Mouse (Mus musculus): ENCODE results near the gene Dnah3. TPM values are rescaled to one million over a fixed set of nuclear protein-coding genes. Genes with fewer than 3 reads are reported as not detected.

The Dnah3 gene
- polyA plus RNA-seq, 1 experiment from 2014 or later: 0.06 TPM

DNA sequence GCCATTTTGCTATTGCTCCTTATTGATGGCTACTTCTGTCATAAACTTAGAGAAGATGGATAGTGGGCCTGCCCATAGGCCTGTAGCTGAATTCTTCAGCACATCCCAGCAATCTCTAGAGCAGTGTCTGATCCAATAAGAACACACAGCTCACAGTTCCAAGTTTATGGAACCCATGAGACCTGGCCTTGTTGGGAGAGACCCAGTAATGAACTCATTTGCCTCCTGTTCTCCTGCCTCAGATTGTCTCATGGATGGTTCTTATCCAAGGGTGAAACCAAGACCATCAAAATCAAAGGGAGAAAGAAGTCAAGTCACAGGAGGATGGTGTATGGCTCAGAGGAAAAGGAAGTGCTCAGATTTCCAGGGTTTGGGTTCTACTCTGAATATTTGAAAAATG is 44.6 kb downstream of the Dnah3 start:
- Histone ChIP-seq H3K27ac (replicated peaks) (no peak overlapping the region), H3K4me1 (no peaks in the 10 kb centered on the region), H3K9me3 (no peaks in the 10 kb centered on the region), H3K36me3 (no peaks in the 10 kb centered on the region), H3K4me3 (no peak overlapping the region), H3K4me2 (replicated peaks) (no peak overlapping the region), H3K9ac (replicated peaks) (no peak overlapping the region), H3K27me3 (no peaks in the 10 kb centered on the region)
- ATAC-seq (replicated peaks): no peak

DNA sequence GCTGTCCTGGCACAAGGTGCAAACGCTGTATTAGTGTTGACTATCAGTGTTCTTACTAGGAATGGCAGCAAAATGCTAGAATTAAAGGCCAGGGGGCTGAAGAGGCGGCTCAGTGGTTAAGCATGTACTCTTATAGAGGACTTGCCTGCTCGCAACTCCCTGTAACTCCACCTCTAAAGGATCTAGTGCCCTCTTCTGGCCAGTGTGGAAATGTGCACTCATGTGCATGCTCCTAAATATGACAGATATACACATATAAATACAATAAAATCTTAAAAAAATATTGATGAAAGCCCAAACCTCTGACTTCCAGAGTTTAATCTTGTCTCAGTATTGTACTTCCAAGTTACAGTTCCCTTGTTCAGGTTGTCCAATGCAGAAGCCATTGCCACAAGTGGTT is 51.1 kb downstream of the Dnah3 start:
- Histone ChIP-seq H3K4me2 (replicated peaks) (no peak overlapping the region), H3K9ac (replicated peaks) (no peak overlapping the region), H3K27ac (replicated peaks) (no peak overlapping the region), H3K36me3 (no peaks in the 10 kb centered on the region), H3K9me3 (no peaks in the 10 kb centered on the region), H3K27me3 (no peaks in the 10 kb centered on the region), H3K4me3 (no peak overlapping the region), H3K4me1 (no peaks in the 10 kb centered on the region)
- no peak for ATAC-seq (replicated peaks)
- 87% methylated on average over 3 of the region's 3 CpGs for WGBS

DNA sequence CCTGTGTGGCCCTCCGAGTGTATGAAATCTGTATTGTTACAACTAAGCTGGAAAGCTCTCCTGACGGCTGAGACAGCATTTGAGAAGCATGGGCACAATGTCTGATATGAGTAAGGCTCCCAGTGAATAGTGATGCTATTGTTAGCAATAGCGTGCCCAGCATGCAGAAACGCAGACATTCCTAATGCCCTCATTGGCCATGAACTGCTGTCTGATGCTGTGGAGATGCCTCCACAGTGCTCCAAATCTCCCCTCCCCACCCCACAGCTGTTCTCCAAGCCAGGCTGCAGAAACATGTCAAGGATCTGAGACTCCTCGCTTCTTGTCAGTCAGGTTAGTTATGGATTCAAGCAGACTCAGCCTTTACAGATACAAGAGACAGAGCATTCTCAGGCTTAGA is 58.7 kb downstream of the Dnah3 start:
- Histone ChIP-seq H3K4me1 (no peaks in the 10 kb centered on the region), H3K9me3 (no peaks in the 10 kb centered on the region), H3K9ac (replicated peaks) (no peak overlapping the region), H3K27ac (replicated peaks) (no peak overlapping the region), H3K4me3 (no peak overlapping the region), H3K4me2 (replicated peaks) (no peak overlapping the region), H3K36me3 (no peaks in the 10 kb centered on the region), H3K27me3 (no peaks in the 10 kb centered on the region)
- no peak for ATAC-seq (replicated peaks)
- WGBS: 59% methylated on average over 5 of the region's 5 CpGs

DNA sequence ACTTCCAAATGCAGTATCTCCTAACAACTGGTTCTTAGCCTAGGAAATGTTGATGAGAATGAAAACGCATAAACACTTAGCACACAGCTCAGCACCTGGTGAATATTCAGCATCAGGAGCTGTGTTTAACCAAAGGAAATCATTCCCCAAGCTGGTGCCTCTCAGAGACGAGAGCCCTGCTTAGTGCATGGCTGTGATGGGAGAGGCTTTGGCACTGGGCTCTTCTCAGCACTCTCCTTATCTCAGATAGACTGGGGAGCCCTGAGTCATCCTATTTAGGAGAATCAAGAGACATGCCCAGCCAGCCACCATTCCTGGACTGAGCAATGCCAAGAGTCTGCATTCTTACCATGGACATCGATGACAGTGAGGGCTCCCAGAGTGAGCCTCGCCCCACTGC is 60.1 kb downstream of the Dnah3 start:
- no peaks in the 10 kb centered on the region for H3K27me3 ChIP-seq
- no peaks in the 10 kb centered on the region for H3K9me3 ChIP-seq
- no peak overlapping the region for H3K27ac ChIP-seq (replicated peaks)
- H3K4me1 ChIP-seq: no peaks in the 10 kb centered on the region
- H3K4me2 ChIP-seq (replicated peaks): no peak overlapping the region
- H3K36me3 ChIP-seq: no peaks in the 10 kb centered on the region
- H3K9ac ChIP-seq (replicated peaks): no peak overlapping the region
- ATAC-seq (replicated peaks): no peak
- H3K4me3 ChIP-seq: no peak overlapping the region
- 80% methylated on average over 4 of the region's 4 CpGs for WGBS

DNA sequence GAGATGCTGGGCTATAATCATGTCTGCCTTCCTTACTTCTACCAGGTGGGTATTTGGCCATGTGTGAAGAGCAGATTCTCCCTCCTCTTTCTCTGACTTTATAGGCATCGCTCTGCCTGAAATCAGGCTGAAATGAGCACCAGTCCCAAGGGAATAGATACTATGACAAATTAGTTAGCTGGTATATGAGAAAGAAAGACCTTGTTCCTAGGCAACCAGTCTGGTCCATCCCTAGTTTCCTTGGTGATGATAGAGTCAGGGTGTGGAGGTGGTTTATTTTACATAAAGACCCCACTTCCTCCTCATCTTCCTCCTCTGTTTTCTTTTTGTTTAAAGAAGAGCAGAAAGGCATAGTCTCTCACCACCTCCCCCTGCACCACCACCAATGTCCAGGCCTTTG is 60.5 kb downstream of the Dnah3 start:
- H3K36me3 ChIP-seq: no peaks in the 10 kb centered on the region
- H3K4me1 ChIP-seq: no peaks in the 10 kb centered on the region
- ATAC-seq (replicated peaks): 0 out of 2 replicates have a peak, but pooled peaks have one; percentile 53
- 88% methylated on average over 1 of the region's 1 CpGs for WGBS
- no peaks in the 10 kb centered on the region for H3K27me3 ChIP-seq
- no peak overlapping the region for H3K4me3 ChIP-seq
- H3K4me2 ChIP-seq (replicated peaks): no peak overlapping the region
- H3K9me3 ChIP-seq: no peaks in the 10 kb centered on the region
- no peak overlapping the region for H3K27ac ChIP-seq (replicated peaks)
- no peak overlapping the region for H3K9ac ChIP-seq (replicated peaks)

DNA sequence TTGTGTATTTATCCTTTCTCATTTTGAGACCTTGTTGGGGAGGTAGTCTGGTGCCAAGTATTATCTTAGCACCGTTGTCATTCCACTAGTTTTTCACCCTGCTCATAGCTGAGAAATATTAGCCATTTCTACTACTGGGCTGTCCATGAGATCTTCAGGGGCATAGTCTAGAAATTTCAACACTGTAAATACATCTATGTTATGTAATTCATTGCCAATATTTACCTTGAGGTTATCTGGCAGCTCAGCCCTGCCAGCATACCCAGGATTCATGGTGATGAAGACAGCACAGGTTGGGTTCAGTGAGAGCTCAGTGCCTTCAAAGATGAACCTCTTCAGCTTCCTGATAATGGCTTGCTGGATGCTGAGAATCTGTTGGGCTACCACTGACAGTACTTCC is 66.4 kb downstream of the Dnah3 start:
- Histone ChIP-seq H3K36me3 (no peaks in the 10 kb centered on the region), H3K9me3 (no peaks in the 10 kb centered on the region), H3K27ac (replicated peaks) (no peak overlapping the region), H3K4me3 (no peak overlapping the region), H3K27me3 (no peaks in the 10 kb centered on the region), H3K4me1 (no peaks in the 10 kb centered on the region), H3K4me2 (replicated peaks) (no peak overlapping the region), H3K9ac (replicated peaks) (no peak overlapping the region)
- no peak for ATAC-seq (replicated peaks)
- WGBS: 92% methylated on average over 1 of the region's 1 CpGs

DNA sequence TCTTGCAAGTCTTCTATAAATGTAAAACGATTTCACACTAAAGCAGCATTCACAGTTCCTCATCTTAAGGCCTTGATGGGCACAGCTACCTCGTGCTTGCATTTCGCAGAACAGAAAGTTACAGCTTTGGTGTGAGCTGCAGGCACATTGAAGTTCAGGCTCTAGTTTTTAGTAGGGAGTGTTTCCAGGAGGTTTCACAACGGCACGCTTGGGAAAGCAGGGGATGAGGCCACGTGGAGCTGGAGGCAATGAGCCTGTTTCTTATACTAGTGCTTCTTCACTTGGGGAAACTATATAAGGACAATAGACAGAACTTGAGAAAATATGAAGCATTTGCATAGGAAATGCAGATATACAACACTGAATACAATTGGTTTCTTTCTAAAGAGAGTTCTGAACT is 98.0 kb downstream of the Dnah3 start:
- ATAC-seq (replicated peaks): no peak
- H3K4me3 ChIP-seq: no peak overlapping the region
- H3K9me3 ChIP-seq: no peaks in the 10 kb centered on the region
- no peaks in the 10 kb centered on the region for H3K27me3 ChIP-seq
- H3K9ac ChIP-seq (replicated peaks): no peak overlapping the region
- WGBS: 79% methylated on average over 6 of the region's 6 CpGs
- H3K36me3 ChIP-seq: no peaks in the 10 kb centered on the region
- H3K27ac ChIP-seq (replicated peaks): no peak overlapping the region
- H3K4me1 ChIP-seq: no peaks in the 10 kb centered on the region
- no peak overlapping the region for H3K4me2 ChIP-seq (replicated peaks)

DNA sequence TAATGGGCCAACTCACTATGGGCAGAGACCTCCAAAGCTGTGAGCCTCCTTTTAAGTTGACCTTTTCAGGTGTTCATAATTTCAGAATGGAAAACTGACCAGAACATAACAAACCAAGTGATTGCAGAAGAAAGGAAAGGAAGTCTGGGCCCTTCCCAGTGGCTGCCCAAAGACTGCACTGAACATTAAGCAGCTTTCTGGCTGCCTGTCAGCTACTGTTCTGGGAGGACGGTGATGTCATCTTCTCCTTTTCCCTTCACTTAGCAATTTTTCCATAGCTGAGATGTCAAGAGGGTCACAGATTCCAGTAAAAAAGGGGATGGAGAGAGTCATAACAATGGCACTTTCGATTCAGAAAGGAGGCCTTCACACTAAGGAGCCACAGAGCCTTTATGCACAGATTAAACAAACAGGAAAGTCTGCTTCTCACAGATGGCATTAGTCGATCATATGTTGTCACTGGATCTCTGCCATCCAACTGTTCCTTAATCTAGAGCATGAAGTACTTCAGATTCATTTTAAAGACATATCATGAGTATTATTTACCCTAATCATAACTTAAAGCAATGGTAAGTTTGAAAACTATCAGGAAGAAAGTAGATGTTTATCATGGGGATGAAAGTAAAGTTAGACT is 109.7 kb downstream of the Dnah3 start:
- Histone ChIP-seq H3K27me3 (no peaks in the 10 kb centered on the region), H3K9me3 (no peaks in the 10 kb centered on the region), H3K9ac (replicated peaks) (no peak overlapping the region), H3K36me3 (no peaks in the 10 kb centered on the region), H3K27ac (replicated peaks) (no peak overlapping the region; the same call in 1 of the 2 replicates), H3K4me3 (no peak overlapping the region), H3K4me1 (no peaks in the 10 kb centered on the region), H3K4me2 (replicated peaks) (no peak overlapping the region)
- ATAC-seq (replicated peaks): no peak
- WGBS: 37% methylated on average over 3 of the region's 3 CpGs

DNA sequence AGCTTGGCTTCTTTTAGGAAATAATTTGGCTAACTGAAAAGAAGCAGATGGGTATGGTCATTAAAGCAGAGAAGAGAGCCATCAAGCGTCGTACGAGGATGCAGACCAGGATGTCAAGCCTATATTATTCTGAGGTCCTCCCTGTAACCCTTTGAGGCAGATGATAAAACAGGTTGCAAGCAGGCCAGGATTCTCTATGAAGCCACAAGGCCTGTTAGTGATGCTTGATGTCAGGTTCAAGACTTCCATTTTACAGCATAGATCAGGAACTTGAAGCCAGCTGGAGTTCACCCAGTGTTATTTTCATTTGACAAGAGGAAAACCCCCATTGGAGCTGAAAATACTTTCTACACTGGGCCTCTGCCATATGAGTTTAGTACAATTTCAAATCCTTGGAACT is 114.9 kb downstream of the Dnah3 start:
- 70% methylated on average over 3 of the region's 3 CpGs for WGBS
- no peak overlapping the region for H3K4me3 ChIP-seq
- H3K4me2 ChIP-seq (replicated peaks): no peak overlapping the region
- no peaks in the 10 kb centered on the region for H3K36me3 ChIP-seq
- no peak overlapping the region for H3K27ac ChIP-seq (replicated peaks)
- no peaks in the 10 kb centered on the region for H3K27me3 ChIP-seq
- no peaks in the 10 kb centered on the region for H3K9me3 ChIP-seq
- H3K4me1 ChIP-seq: no peaks in the 10 kb centered on the region
- no peak overlapping the region for H3K9ac ChIP-seq (replicated peaks)
- ATAC-seq (replicated peaks): no peak

DNA sequence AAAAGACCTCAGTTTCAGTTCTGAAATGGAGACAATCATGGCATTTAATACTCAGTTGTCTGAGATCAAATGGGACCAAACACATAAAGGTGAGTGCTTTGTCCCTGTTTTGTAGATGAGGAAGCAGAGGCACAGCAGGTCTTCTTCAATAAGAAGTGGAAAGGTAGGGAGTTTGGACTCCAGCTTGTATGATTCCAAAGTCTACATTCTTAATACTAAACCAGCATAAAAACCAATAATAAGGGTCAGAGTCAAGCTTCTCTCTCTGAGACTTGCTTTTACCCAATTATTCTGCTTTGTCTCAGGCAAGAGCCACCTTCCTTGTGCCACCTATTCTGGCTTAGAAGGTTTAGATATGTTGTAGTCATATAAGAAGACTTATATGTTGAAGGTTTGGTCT is 116.5 kb downstream of the Dnah3 start:
- H3K9ac ChIP-seq (replicated peaks): no peak overlapping the region
- H3K4me1 ChIP-seq: no peaks in the 10 kb centered on the region
- H3K27me3 ChIP-seq: no peaks in the 10 kb centered on the region
- no peak overlapping the region for H3K4me3 ChIP-seq
- no peak for ATAC-seq (replicated peaks)
- H3K4me2 ChIP-seq (replicated peaks): no peak overlapping the region
- no peaks in the 10 kb centered on the region for H3K9me3 ChIP-seq
- no peak overlapping the region for H3K27ac ChIP-seq (replicated peaks)
- no peaks in the 10 kb centered on the region for H3K36me3 ChIP-seq

DNA sequence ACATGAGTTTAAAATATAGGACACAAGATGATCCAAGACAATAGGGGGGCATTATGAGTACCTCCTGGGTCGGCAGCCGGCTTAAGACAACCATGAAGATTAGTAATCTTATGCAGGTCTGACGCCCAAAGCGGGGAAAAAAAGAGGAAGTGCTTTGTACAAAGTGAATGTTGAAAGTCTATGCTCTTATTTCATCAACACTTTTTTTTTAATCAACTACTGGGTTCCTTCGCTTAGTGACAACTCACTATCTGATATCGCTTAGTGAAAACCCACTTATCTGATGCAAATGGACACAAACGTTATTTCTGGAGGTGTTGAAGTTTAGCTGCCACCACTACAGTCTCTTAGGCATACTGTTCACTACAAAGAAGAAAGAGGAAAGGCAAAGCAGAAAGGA is 117.5 kb downstream of the Dnah3 start:
- Histone ChIP-seq H3K27me3 (no peaks in the 10 kb centered on the region), H3K9me3 (no peaks in the 10 kb centered on the region), H3K9ac (replicated peaks) (no peak overlapping the region), H3K4me2 (replicated peaks) (no peak overlapping the region), H3K36me3 (no peaks in the 10 kb centered on the region), H3K4me1 (no peaks in the 10 kb centered on the region), H3K27ac (replicated peaks) (no peak overlapping the region), H3K4me3 (no peak overlapping the region)
- 89% methylated on average over 7 of the region's 7 CpGs for WGBS
- no peak for ATAC-seq (replicated peaks)

DNA sequence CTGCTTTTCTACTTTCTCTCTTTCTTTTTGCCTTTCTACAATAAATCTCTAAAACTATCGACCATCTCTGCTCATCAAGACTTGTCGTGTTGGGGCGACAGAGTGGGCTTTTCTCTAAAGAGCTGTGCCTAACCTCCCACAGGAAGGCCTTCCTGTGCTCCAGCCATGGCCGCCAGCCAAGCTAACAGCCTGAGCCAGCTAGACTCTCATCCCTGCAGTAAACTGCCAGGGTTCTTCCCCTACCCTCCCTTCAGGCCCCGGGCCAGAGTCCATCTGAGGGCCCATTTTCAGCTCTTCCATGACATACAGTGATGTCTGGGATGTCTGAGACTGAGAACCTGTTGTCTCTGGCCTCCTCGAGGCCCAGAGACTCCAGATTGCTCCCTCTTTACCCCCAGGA is 118.8 kb downstream of the Dnah3 start:
- Histone ChIP-seq H3K27me3 (no peaks in the 10 kb centered on the region), H3K9ac (replicated peaks) (no peak overlapping the region), H3K9me3 (no peaks in the 10 kb centered on the region), H3K4me2 (replicated peaks) (no peak overlapping the region), H3K4me3 (no peak overlapping the region), H3K27ac (replicated peaks) (no peak overlapping the region), H3K4me1 (no peaks in the 10 kb centered on the region), H3K36me3 (no peaks in the 10 kb centered on the region)
- ATAC-seq (replicated peaks): no peak
- WGBS: 84% methylated on average over 6 of the region's 6 CpGs

DNA sequence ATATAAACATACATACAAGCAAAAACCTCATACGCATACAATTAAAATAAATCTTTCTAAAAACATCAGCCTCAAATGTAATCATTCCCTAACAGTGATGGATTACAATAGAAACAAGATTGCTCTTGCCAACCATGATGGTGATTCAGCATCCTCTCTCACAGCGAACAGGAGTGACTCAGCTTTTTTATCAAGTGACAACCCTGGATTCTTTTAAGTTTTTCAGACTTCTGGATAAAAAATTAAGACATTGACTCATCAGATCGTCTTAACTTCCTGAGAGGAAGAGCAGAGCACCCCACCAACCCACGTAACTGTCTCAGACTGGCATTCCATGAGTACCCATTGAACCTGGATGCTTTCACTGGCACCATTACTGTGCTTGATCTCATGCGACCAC is 120.9 kb downstream of the Dnah3 start:
- H3K27me3 ChIP-seq: no peaks in the 10 kb centered on the region
- WGBS: 89% methylated on average over 5 of the region's 5 CpGs

More for the DNA sequence above, 120.9 kb downstream of the Dnah3 start:
- Histone ChIP-seq H3K36me3 (no peaks in the 10 kb centered on the region), H3K4me1 (no peaks in the 10 kb centered on the region), H3K27ac (replicated peaks) (no peak overlapping the region), H3K9me3 (no peaks in the 10 kb centered on the region), H3K4me2 (replicated peaks) (no peak overlapping the region), H3K4me3 (no peak overlapping the region), H3K9ac (replicated peaks) (no peak overlapping the region)
- ATAC-seq (replicated peaks): no peak

Measured in forebrain, embryonic 15.5 days (tissue).